Mouse (Mus musculus) G1E (cell line): ENCODE results near the gene Rere. TPM values are rescaled to one million over a fixed set of nuclear protein-coding genes. Genes with fewer than 3 reads are reported as not detected.
A peak's percentile ranks its signal among the peaks of the same experiment; 100 is the strongest.

Experiments used
- ATAC-seq: 2 replicates; pipeline ENCODE4 v1.8.0; 2016; ENCODE audit warnings: mild to moderate bottlenecking; ENCODE audit not compliant: insufficient number of reproducible peaks, poor library complexity, low FRiP score, severe bottlenecking; ENCODE audit errors: extremely low read depth
- DNase-seq: peaks from one replicate; pipeline ENCODE4 v3.0.0; 2012; ENCODE audit warnings: low spot score
- H3K27me3 ChIP-seq: 2 replicates; pipeline ENCODE4 v1.6.1; 2012; ENCODE audit warnings: mild to moderate bottlenecking, low read length, inconsistent platforms; ENCODE audit not compliant: insufficient read depth
- H3K36me3 ChIP-seq: replicated peaks from 2 replicates; pipeline ENCODE3; 2012; ENCODE audit warnings: mild to moderate bottlenecking, inconsistent platforms
- H3K4me1 ChIP-seq: 2 replicates; pipeline ENCODE4 v1.6.1; 2012; ENCODE audit warnings: low read depth, low read length, inconsistent platforms, mixed read lengths; ENCODE audit not compliant: insufficient read depth
- H3K4me3 ChIP-seq: 2 replicates; pipeline ENCODE4 v1.5.1; 2012; ENCODE audit warnings: low read depth, mild to moderate bottlenecking, inconsistent platforms, low read length, moderate library complexity, mixed read lengths
- H3K9me3 ChIP-seq: replicated peaks from 2 replicates; pipeline ENCODE4 v1.6.1; 2012; ENCODE audit warnings: inconsistent platforms
- CTCF ChIP-seq: IDR thresholded peaks from 2 replicates; pipeline ENCODE4 v1.5.1; 2012; ENCODE audit warnings: low read depth, low read length, inconsistent platforms, mixed read lengths
- GATA1 ChIP-seq: IDR thresholded peaks from 2 replicates; pipeline ENCODE4 v1.6.1; 2012; ENCODE audit warnings: borderline replicate concordance, low read length, inconsistent platforms, mixed read lengths
- GATA2 ChIP-seq: IDR thresholded peaks from 2 replicates; pipeline ENCODE4 v1.6.1; 2012; ENCODE audit warnings: low read depth, low read length, inconsistent platforms, borderline replicate concordance
- POLR2AphosphoS5 ChIP-seq: IDR thresholded peaks from 2 replicates; pipeline ENCODE4 v1.6.1; 2012; ENCODE audit warnings: low read depth, low read length, inconsistent platforms; ENCODE audit not compliant: insufficient replicate concordance
- TAL1 ChIP-seq: conservative IDR thresholded peaks from 2 replicates; pipeline ENCODE4 v1.6.1; 2012; ENCODE audit warnings: low read depth, low read length, inconsistent platforms, mixed read lengths
- polyA plus RNA-seq: library from polyadenylated mRNA; stranded (reverse); fragments of >175 nt; gene quantifications from 2 replicates; pipeline ENCODE4 v1.2.3, GENCODE M21; 2012
- total RNA-seq, 2 experiments: library from RNA; stranded (forward) in 1 of 2; stranded (reverse) in 1 of 2; fragments of 200-1000 nt in 1 of 2; fragments of >200 nt in 1 of 2; fragmentation: Nextera tagmentation in 1 of 2; gene quantifications; 2 replicates each; pipeline ENCODE4 v1.2.3; 2014 to 2017

Rere gene
- total and polyA plus RNA-seq, 3 experiments = 17.4 to 329 (median 154) TPM

GRCm38 (mm10) chr4:150656504-150656903 is 375.1 kb downstream of the Rere start:
- DNase-seq (no peak), ATAC-seq (no peak)
- H3K27me3 ChIP-seq = peaks cover 21% of the 10 kb centered on the region
- no peaks in the 10 kb centered on the region for H3K36me3 ChIP-seq
- peaks cover 34% of the 10 kb centered on the region for H3K4me1 ChIP-seq
- H3K9me3 ChIP-seq = peaks cover 5% of the 10 kb centered on the region; the same call in 1 of the 2 replicates
- TF ChIP-seq TAL1 (no peak), GATA2 (no peak), CTCF (no peak), POLR2AphosphoS5 (no peak), GATA1 (no peak)
- H3K4me3 ChIP-seq = no peak overlapping the region

GRCm38 (mm10) chr4:150659926-150660610 is 378.6 kb downstream of the Rere start:
- TF ChIP-seq GATA1 (no peak), GATA2 (no peak), TAL1 (no peak), POLR2AphosphoS5 (no peak), CTCF (peak; percentile 51; the same call in 1 of the 2 replicates)
- peaks cover 12% of the 10 kb centered on the region for H3K27me3 ChIP-seq
- H3K4me3 ChIP-seq = no peak overlapping the region
- H3K9me3 ChIP-seq = peaks cover 5% of the 10 kb centered on the region; the same call in 1 of the 2 replicates
- ATAC-seq (no peak), DNase-seq (peak; percentile 39)
- H3K36me3 ChIP-seq = no peaks in the 10 kb centered on the region
- H3K4me1 ChIP-seq = peaks cover 32% of the 10 kb centered on the region

- no peak overlapping the region for H3K4me3 ChIP-seq
- H3K36me3 ChIP-seq = no peaks in the 10 kb centered on the region
- H3K4me1 ChIP-seq = peaks cover 36% of the 10 kb centered on the region
- DNase-seq (no peak), ATAC-seq (no peak)
- peaks cover 11% of the 10 kb centered on the region for H3K27me3 ChIP-seq
- TF ChIP-seq POLR2AphosphoS5 (no peak), CTCF (no peak), GATA1 (no peak), GATA2 (no peak), TAL1 (no peak)
- H3K9me3 ChIP-seq = 0 out of 2 replicates have a peak, but pooled peaks cover 3% of the 10 kb centered on the region
Measured at GRCm38 (mm10) chr4:150661886-150662285, 380.4 kb downstream of the Rere start.

GRCm38 (mm10) chr4:150663192-150663591 is 381.7 kb downstream of the Rere start:
- TF ChIP-seq GATA2 (no peak), GATA1 (no peak), CTCF (peak; percentile 61), POLR2AphosphoS5 (no peak), TAL1 (no peak)
- 0 out of 2 replicates have a peak, but pooled peaks cover 5% of the 10 kb centered on the region for H3K9me3 ChIP-seq
- peaks cover 36% of the 10 kb centered on the region for H3K4me1 ChIP-seq
- ATAC-seq = no peak
- no peak overlapping the region for H3K4me3 ChIP-seq
- peaks cover 10% of the 10 kb centered on the region; the same call in 1 of the 2 replicates for H3K27me3 ChIP-seq
- no peaks in the 10 kb centered on the region for H3K36me3 ChIP-seq
- no peak for DNase-seq

- 0 out of 2 replicates have a peak, but pooled peaks cover 3% of the 10 kb centered on the region for H3K9me3 ChIP-seq
- no peak for ATAC-seq
- H3K27me3 ChIP-seq = peaks cover 10% of the 10 kb centered on the region
- peaks cover 38% of the 10 kb centered on the region for H3K4me1 ChIP-seq
- TF ChIP-seq GATA1 (no peak), GATA2 (no peak), CTCF (0 out of 2 replicates have a peak, but pooled peaks have one; percentile 9), TAL1 (no peak), POLR2AphosphoS5 (no peak)
- H3K4me3 ChIP-seq = no peak overlapping the region
- no peaks in the 10 kb centered on the region for H3K36me3 ChIP-seq
- no peak for DNase-seq
Measured at GRCm38 (mm10) chr4:150664726-150665125, 383.3 kb downstream of the Rere start.

GRCm38 (mm10) chr4:150665806-150666205 is 384.4 kb downstream of the Rere start:
- Histone ChIP-seq H3K9me3 (0 out of 2 replicates have a peak, but pooled peaks cover 2% of the 10 kb centered on the region), H3K36me3 (no peaks in the 10 kb centered on the region), H3K4me3 (no peak overlapping the region), H3K27me3 (peaks cover 13% of the 10 kb centered on the region), H3K4me1 (peaks cover 46% of the 10 kb centered on the region)
- TF ChIP-seq GATA1 (no peak), POLR2AphosphoS5 (no peak), GATA2 (no peak), CTCF (no peak), TAL1 (no peak)
- DNase-seq (no peak), ATAC-seq (no peak)

Other genes with a start within 250 kb of the Rere start
- gene Gpr157, start 194.3 kb upstream of the Rere start, total RNA-seq (2014; fragmentation: Nextera tagmentation) = not detected in 2 replicates
- 0.06 and 0.11 TPM in 2 replicates for gene Gpr157, start 194.3 kb upstream of the Rere start, total RNA-seq (2017)
- 0.01 TPM in 2 replicates for gene Gpr157, start 194.3 kb upstream of the Rere start, polyA plus RNA-seq
- gene Slc2a5, start 162.4 kb upstream of the Rere start, total RNA-seq (2014; fragmentation: Nextera tagmentation) = not detected in 2 replicates
- 0.16 TPM in 1 of 2 replicates, not detected in the other for gene Slc2a5, start 162.4 kb upstream of the Rere start, total RNA-seq (2017)
- gene Slc2a5, start 162.4 kb upstream of the Rere start, polyA plus RNA-seq = not detected in 2 replicates
- gene Slc2a7, start 132.7 kb upstream of the Rere start, total RNA-seq (2014; fragmentation: Nextera tagmentation) = 0.68 TPM in 1 of 2 replicates, not detected in the other
- 0.22 TPM in 1 of 2 replicates, not detected in the other for gene Slc2a7, start 132.7 kb upstream of the Rere start, total RNA-seq (2017)
- not detected in 2 replicates for gene Slc2a7, start 132.7 kb upstream of the Rere start, polyA plus RNA-seq
- not detected in 2 replicates for gene Car6, start 80.3 kb upstream of the Rere start, total RNA-seq (2014; fragmentation: Nextera tagmentation)
- not detected in 2 replicates for gene Car6, start 80.3 kb upstream of the Rere start, total RNA-seq (2017)
- not detected in 2 replicates for gene Car6, start 80.3 kb upstream of the Rere start, polyA plus RNA-seq
- gene Eno1, start 44.9 kb upstream of the Rere start, total RNA-seq (2014; fragmentation: Nextera tagmentation) = 705 and 806 TPM in 2 replicates
- 688 and 864 TPM in 2 replicates for gene Eno1, start 44.9 kb upstream of the Rere start, total RNA-seq (2017)
- gene Eno1, start 44.9 kb upstream of the Rere start, polyA plus RNA-seq = 1,261 and 1,939 TPM in 2 replicates